Mouse (Mus musculus): ENCODE measurements around the gene Jhy. TPM values are rescaled to one million over a fixed set of nuclear protein-coding genes. Genes with fewer than 3 reads are reported as not detected.

The Jhy gene
- polyA plus RNA-seq, 1 experiment from 2014 or later: not detected

GRCm38 (mm10) chr9:40874961-40875360, 89.0 kb downstream of the Jhy start:
- Histone ChIP-seq H3K9me3 (no peaks in the 10 kb centered on the region), H3K36me3 (no peaks in the 10 kb centered on the region), H3K9ac (no peak overlapping the region), H3K27ac (no peak overlapping the region), H3K27me3 (peaks cover 96% of the 10 kb centered on the region), H3K4me1 (peaks cover 24% of the 10 kb centered on the region), H3K4me2 (no peak overlapping the region), H3K4me3 (no peak overlapping the region)
- ATAC-seq (ENCODE audit: insufficient number of reproducible peaks, low FRiP score, low TSS enrichment, low read depth): no peak
- 8% methylated on average over 4 of the region's 4 CpGs for WGBS

- Histone ChIP-seq H3K36me3 (no peaks in the 10 kb centered on the region), H3K9ac (no peak within 1 kb of the TSS), H3K4me3 (peak within 1 kb of the TSS; percentile 28), H3K9me3 (no peaks in the 10 kb centered on the region), H3K4me2 (peak within 1 kb of the TSS; percentile 50), H3K4me1 (peaks cover 24% of the 10 kb centered on the region), H3K27me3 (peaks cover 94% of the 10 kb centered on the region), H3K27ac (no peak within 1 kb of the TSS)
- 3% methylated on average over 32 of the region's 32 CpGs for WGBS
- peak; percentile 86; the same call in 1 of the 2 replicates for ATAC-seq (ENCODE audit: insufficient number of reproducible peaks, low FRiP score, low TSS enrichment, low read depth)
Measured at GRCm38 (mm10) chr9:40873556-40874470, 90.1 kb downstream of the Jhy start, which contains the start of gene Bsx. Gene Bsx (plus strand): TSS chr9:40874127.

- Histone ChIP-seq H3K4me3 (no peak overlapping the region), H3K4me2 (no peak overlapping the region), H3K36me3 (no peaks in the 10 kb centered on the region), H3K27ac (no peak overlapping the region), H3K9me3 (no peaks in the 10 kb centered on the region), H3K9ac (no peak overlapping the region), H3K27me3 (peaks cover 85% of the 10 kb centered on the region), H3K4me1 (peaks cover 12% of the 10 kb centered on the region)
- ATAC-seq (ENCODE audit: insufficient number of reproducible peaks, low FRiP score, low TSS enrichment, low read depth): no peak
- WGBS: 5% methylated on average over 8 of the region's 8 CpGs
Measured at GRCm38 (mm10) chr9:40872156-40872478, 91.8 kb downstream of the Jhy start.

- H3K9me3 ChIP-seq: no peaks in the 10 kb centered on the region
- H3K36me3 ChIP-seq: no peaks in the 10 kb centered on the region
- no peak for ATAC-seq (ENCODE audit: insufficient number of reproducible peaks, low FRiP score, low TSS enrichment, low read depth)
- H3K4me2 ChIP-seq: 0 out of 2 replicates have a peak overlapping the region, but pooled peaks have one; percentile 10
- WGBS: 2% methylated on average over 34 of the region's 34 CpGs
- H3K9ac ChIP-seq: no peak overlapping the region
- H3K27me3 ChIP-seq: peaks cover 80% of the 10 kb centered on the region
- H3K4me1 ChIP-seq: peaks cover 12% of the 10 kb centered on the region
- H3K27ac ChIP-seq: no peak overlapping the region
- no peak overlapping the region for H3K4me3 ChIP-seq
Measured at GRCm38 (mm10) chr9:40871369-40872155, 92.4 kb downstream of the Jhy start.

GRCm38 (mm10) chr9:40870331-40870730, 93.6 kb downstream of the Jhy start:
- Histone ChIP-seq H3K9ac (no peak overlapping the region), H3K4me2 (no peak overlapping the region), H3K36me3 (no peaks in the 10 kb centered on the region), H3K4me3 (no peak overlapping the region), H3K9me3 (no peaks in the 10 kb centered on the region), H3K4me1 (peaks cover 9% of the 10 kb centered on the region), H3K27me3 (peaks cover 68% of the 10 kb centered on the region), H3K27ac (no peak overlapping the region)
- ATAC-seq (ENCODE audit: insufficient number of reproducible peaks, low FRiP score, low TSS enrichment, low read depth): no peak
- 77% methylated on average over 5 of the region's 5 CpGs for WGBS

GRCm38 (mm10) chr9:40859196-40859595, 104.7 kb downstream of the Jhy start:
- Histone ChIP-seq H3K4me2 (peak overlapping the region; percentile 50; the same call in 1 of the 2 replicates), H3K27ac (no peak overlapping the region), H3K4me1 (no peaks in the 10 kb centered on the region), H3K27me3 (peaks cover 14% of the 10 kb centered on the region), H3K9me3 (no peaks in the 10 kb centered on the region), H3K4me3 (peak overlapping the region; percentile 33), H3K36me3 (no peaks in the 10 kb centered on the region), H3K9ac (no peak overlapping the region)
- 7% methylated on average over 9 of the region's 9 CpGs for WGBS
- ATAC-seq (ENCODE audit: insufficient number of reproducible peaks, low FRiP score, low TSS enrichment, low read depth): no peak

- Histone ChIP-seq H3K27me3 (peaks cover 14% of the 10 kb centered on the region), H3K36me3 (no peaks in the 10 kb centered on the region), H3K9me3 (no peaks in the 10 kb centered on the region), H3K9ac (no peak overlapping the region), H3K4me3 (peak overlapping the region; percentile 33), H3K4me1 (no peaks in the 10 kb centered on the region), H3K4me2 (peak overlapping the region; percentile 50), H3K27ac (no peak overlapping the region)
- WGBS: 9% methylated on average over 21 of the region's 21 CpGs
- ATAC-seq (ENCODE audit: insufficient number of reproducible peaks, low FRiP score, low TSS enrichment, low read depth): no peak
Measured at GRCm38 (mm10) chr9:40858461-40859160, 105.3 kb downstream of the Jhy start.

- no peaks in the 10 kb centered on the region for H3K36me3 ChIP-seq
- no peak overlapping the region for H3K9ac ChIP-seq
- ATAC-seq (ENCODE audit: insufficient number of reproducible peaks, low FRiP score, low TSS enrichment, low read depth): no peak
- 25% methylated on average over 2 of the region's 2 CpGs for WGBS
- H3K27ac ChIP-seq: no peak overlapping the region
- no peaks in the 10 kb centered on the region for H3K4me1 ChIP-seq
- H3K4me3 ChIP-seq: no peak overlapping the region
- peaks cover 3% of the 10 kb centered on the region for H3K27me3 ChIP-seq
- no peak overlapping the region for H3K4me2 ChIP-seq
- H3K9me3 ChIP-seq: no peaks in the 10 kb centered on the region
Measured at GRCm38 (mm10) chr9:40851515-40851914, 112.4 kb downstream of the Jhy start.

Other genes with a start within 250 kb of the Jhy start
- gene Hspa8, start 163.1 kb downstream of the Jhy start, polyA plus RNA-seq (2015; fragmentation: Nextera tagmentation; extraction: Ambion mirVana): 2,195 and 2,248 TPM in 2 replicates
- not detected in 2 replicates for gene Bsx, start 90.0 kb downstream of the Jhy start, polyA plus RNA-seq (2015; fragmentation: Nextera tagmentation; extraction: Ambion mirVana)
- gene Crtam, start 40.5 kb upstream of the Jhy start, polyA plus RNA-seq (2015; fragmentation: Nextera tagmentation; extraction: Ambion mirVana): 0.20 and 0.24 TPM in 2 replicates
- 6.8 and 7.5 TPM in 2 replicates for gene Ubash3b, start 197.6 kb upstream of the Jhy start, polyA plus RNA-seq (2015; fragmentation: Nextera tagmentation; extraction: Ambion mirVana)